Mouse (Mus musculus) testis, postnatal 10 days (tissue): ENCODE measurements around the gene Ehmt2.
"Not testable (repeated sequence)": the region's sequence is repeated elsewhere in the genome, so short reads cannot be mapped to it uniquely, and the experiment has no call there.

Source experiments
- DNase-seq: peaks from one replicate; pipeline ENCODE4 v3.0.0; 2021; ENCODE audit warnings: low spot score

Gene Ehmt2

DNA sequence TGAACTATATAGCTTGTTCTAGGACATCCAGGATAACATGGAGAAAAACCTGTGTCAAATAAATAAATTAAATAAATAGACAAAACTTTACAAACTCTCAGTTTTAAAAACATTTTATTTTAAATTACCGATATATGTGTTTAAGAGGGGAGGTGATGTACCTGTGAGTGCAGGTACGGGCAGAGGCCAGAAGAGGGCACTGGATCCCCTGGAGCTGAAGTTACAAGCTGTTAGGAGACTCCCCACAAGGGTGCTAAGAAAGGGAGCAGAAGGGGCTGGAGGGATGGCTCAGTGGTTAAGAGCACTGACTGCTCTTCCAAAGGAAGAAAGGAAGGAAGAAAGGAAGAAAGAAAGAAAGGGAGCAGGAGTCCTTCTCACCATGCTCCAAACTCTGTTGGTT is 6.9 kb upstream of the Ehmt2 start:
- no peak for DNase-seq

- no peak for DNase-seq
These were observed 5.0 kb upstream of the Ehmt2 start for GRCm38 (mm10) chr17:34893072-34893824.

DNA sequence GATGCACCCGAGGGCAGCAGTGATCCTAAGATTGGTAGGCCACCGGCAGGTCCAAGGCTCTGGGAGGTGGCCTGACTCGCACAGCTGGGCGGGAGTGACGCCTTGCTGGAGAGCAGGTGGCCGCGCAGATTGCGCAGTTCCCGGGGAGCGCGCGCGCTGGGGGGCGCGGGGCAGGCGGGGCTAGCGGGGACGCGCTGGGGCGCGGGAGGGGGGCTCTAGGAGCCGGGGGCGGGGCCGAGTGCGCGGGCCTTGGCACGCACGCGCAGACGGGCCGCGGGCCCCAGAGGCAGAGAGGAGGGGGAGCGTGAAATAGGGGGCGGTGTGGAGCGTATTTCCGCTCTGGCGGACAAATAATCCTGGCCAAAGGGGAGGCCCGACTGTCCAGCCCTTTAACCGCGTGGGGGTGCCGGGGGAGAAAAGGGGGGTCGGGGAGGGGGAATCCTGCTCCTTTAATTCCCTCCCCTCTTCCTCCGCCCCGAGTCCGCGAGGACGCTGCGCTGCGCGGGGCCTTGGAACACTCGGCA is 4.1 kb upstream of the Ehmt2 start:
- peak; percentile 98 for DNase-seq

- DNase-seq = peak; percentile 85
These were observed 3.3 kb upstream of the Ehmt2 start for GRCm38 (mm10) chr17:34894801-34895530.

DNA sequence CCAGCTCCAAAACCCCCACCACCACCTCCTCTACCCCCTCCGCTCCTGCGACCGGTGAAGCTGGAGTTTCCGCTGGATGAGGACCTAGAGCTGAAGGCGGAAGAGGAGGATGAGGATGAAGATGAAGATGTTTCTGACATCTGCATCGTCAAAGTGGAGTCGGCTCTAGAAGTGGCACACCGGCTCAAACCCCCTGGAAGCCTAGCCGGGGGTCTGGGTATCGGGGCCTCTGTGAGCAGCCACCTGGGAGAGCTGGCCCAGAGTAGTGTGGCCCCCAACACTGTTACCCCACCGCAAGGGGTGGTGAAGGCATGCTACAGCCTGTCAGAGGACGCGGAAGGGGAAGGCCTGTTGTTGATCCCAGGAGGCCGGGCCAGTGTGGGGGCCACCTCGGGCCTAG is 2.5 kb upstream of the Ehmt2 start:
- DNase-seq = no peak

DNA sequence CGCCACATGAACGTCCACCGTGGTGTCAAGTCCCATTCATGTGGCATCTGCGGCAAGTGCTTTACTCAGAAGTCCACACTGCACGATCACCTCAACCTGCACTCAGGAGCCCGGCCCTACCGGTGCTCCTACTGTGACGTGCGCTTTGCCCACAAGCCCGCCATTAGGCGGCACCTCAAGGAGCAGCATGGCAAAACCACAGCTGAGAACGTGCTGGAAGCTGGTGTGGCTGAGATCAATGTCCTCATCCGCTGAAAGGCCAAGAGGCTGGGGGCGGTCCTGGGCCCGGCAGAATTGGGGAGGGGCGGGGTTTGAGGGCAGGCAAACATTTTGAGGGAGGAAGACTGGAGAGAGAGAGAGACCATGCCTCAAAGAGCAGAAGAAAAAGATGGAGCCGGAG is 1.9 kb upstream of the Ehmt2 start:
- DNase-seq = no peak

- no peak for DNase-seq
These were observed 703 bp upstream of the Ehmt2 start for GRCm38 (mm10) chr17:34897373-34898159.

GRCm38 (mm10) chr17:34898706-34899052 is 410 bp downstream of the Ehmt2 start:
- no peak for DNase-seq

- DNase-seq = peak; percentile 78
These were observed 1.0 kb downstream of the Ehmt2 start for GRCm38 (mm10) chr17:34899053-34899889.

GRCm38 (mm10) chr17:34899890-34900243 is 1.6 kb downstream of the Ehmt2 start:
- DNase-seq = no peak

DNA sequence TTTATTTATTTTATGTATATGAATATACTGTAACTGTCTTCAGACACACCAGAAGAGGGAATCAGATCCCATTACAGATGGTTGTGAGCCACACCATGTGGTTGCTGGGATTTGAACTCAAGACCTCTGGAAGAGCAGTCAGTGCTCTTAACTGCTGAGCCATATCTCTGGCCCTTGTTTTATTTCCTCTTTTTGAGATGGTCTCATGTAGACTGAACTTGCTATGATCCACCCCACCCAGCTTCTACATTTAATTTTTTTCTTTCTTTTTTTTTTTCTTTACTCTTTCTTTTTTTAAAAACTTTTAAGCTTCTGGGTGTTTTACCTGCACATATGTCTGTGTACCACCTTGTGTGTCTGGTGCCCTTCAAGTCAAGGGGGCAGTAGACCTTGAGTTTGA is 2.6 kb downstream of the Ehmt2 start:
- not testable (repeated sequence) for DNase-seq

GRCm38 (mm10) chr17:34901948-34902347 is 3.7 kb downstream of the Ehmt2 start:
- DNase-seq = not testable (repeated sequence)

- no peak for DNase-seq
These were observed 4.6 kb downstream of the Ehmt2 start for GRCm38 (mm10) chr17:34902895-34903294.

GRCm38 (mm10) chr17:34910982-34911381 is 12.7 kb downstream of the Ehmt2 start:
- no peak for DNase-seq

DNA sequence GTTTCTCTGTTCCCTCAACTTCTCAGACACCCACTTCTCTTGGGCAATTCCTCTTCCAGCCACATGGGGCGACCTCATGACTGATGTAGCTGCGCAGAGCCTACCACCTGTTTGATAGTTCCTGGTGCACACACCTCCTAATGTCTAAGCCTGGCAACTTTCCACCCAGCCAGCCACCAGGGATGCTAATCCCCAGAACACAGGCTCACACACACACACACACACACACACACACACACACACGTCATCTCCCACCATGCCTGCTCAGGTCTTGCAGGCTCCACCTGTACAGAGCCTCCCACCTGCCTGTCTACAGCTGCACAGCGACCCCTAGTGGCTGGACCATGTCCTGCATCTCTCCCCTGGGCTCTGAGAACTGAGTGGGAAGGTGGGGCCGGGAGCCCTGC is 13.7 kb downstream of the Ehmt2 start:
- peak; percentile 90 for DNase-seq

DNA sequence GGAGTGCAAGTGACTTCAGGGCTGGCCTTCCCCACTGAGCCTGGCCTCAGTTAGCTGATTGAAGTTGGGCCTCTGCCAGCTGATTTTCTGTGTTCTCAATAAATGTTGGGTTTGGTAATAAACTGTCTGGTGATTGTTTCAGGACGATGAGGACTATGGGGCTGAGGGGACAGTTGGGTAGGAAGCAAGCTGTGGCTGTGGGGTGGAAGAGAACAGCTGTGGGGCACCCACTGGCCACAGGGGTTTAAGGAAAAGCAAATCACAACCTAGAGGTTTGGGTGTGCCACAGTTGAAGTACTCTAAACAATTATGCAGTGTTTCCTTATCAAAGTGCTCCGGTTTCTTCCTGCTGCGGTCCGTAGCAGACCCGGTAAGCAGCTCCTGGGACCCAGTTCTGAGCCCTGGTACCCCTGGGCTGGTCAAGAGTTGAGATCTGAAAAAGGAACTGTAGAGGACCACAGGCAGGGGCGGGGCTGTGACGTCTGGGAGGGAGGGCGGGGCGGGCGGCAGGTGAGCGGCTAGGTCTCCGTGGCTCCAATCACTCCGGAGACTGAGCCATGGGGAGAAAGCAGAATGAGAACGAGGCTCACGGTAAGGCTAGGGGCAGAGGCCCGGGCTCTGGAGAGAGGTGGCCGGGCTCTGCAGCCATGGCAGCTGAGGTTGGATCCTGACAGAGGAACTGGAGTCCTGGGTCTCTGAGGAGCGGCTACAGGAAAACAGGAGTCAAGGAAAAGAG is 15.8 kb downstream of the Ehmt2 start, which contains the start of gene Slc44a4:
TSS of gene Slc44a4 (plus strand) at position 537 of the 736 bp plus-strand sequence.
- no peak for DNase-seq

DNA sequence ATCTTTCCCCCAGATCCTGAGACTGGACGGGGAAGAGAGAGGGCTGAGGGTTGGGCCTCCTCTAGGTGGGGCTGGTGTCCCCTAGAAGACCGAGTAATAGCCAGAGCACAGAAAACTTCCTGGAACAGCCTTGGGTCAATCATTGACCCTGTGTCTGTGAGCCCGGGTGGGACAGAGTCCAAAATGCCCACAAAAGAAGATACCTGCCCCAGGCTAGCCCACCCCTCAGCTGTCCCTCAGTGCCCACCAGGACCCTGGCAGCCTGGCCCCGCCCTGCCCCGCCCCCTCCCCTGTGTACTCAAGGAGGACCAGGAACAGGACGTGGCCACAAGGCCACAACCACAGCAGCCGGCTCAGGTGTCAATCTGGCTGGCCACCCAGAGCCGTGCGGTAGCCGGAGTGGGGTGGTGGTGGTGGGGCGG is 17.2 kb downstream of the Ehmt2 start:
- no peak for DNase-seq

GRCm38 (mm10) chr17:34916316-34916715 is 18.0 kb downstream of the Ehmt2 start:
- DNase-seq = no peak

- no peak for DNase-seq
These were observed 18.9 kb downstream of the Ehmt2 start for GRCm38 (mm10) chr17:34917188-34917587.

- no peak for DNase-seq
These were observed 24.7 kb downstream of the Ehmt2 start for GRCm38 (mm10) chr17:34922939-34923338.

GRCm38 (mm10) chr17:34924258-34924657 is 26.0 kb downstream of the Ehmt2 start:
- no peak for DNase-seq
